Mouse (Mus musculus): ENCODE data around the gene Gm12886. TPM values are rescaled to one million over a fixed set of nuclear protein-coding genes. Genes with fewer than 3 reads are reported as not detected.

The Gm12886 gene
- total RNA-seq (2021) = not detected
- long read RNA-seq, experiment 1 = 0 reads
- long read RNA-seq, experiment 2 = 0 reads

- intact Hi-C loops (cut with DNase I) = no loop called here
- DNase-seq (ENCODE audit: low spot score in 2 of 2) = no peak
These were observed at the start of gene Gm12886 for GRCm38 (mm10) chr4:121422999-121423398. Gene Gm12886, minus strand, starts transcription at chr4:121423099.

Other genes starting within 250 kb of the Gm12886 start
- gene Rlf, start 208.0 kb downstream of the Gm12886 start, total RNA-seq (2021) = 10 to 100 TPM; 27.7 to 28.0 TPM
- gene Gm12888, start 98.2 kb downstream of the Gm12886 start, total RNA-seq (2021) = not detected
- gene Gm12887, start 199.0 kb upstream of the Gm12886 start, total RNA-seq (2021) = not detected